Mouse (Mus musculus) C2C12 (cell line): ENCODE results near the gene Erbb4. TPM values are rescaled to one million over a fixed set of nuclear protein-coding genes. Genes with fewer than 3 reads are reported as not detected.

Source experiments
- H3K27me3 ChIP-seq: one replicate; pipeline ENCODE4 v1.6.1; 2011; ENCODE audit not compliant: control insufficient read depth, insufficient read depth, insufficient read length
- H3K36me3 ChIP-seq: one replicate; pipeline ENCODE4 v1.6.1; 2011; ENCODE audit not compliant: control insufficient read depth, insufficient read depth
- H3K4me3 ChIP-seq: one replicate; pipeline ENCODE4 v1.5.1; 2011; ENCODE audit warnings: mild to moderate bottlenecking, control low read depth; ENCODE audit not compliant: poor library complexity, insufficient read depth, severe bottlenecking
- H3K79me2 ChIP-seq: one replicate; pipeline ENCODE4 v1.6.1; 2011; ENCODE audit not compliant: control insufficient read depth, insufficient read depth
- H3K79me3 ChIP-seq: one replicate; pipeline ENCODE4 v1.6.1; 2011; ENCODE audit warnings: low read depth, control low read depth
- H3ac ChIP-seq: one replicate; pipeline ENCODE3; 2011; ENCODE audit warnings: low read depth; ENCODE audit not compliant: control insufficient read depth, insufficient read length
- CEBPB ChIP-seq: IDR thresholded peaks from one replicate; pipeline ENCODE4 v1.6.1; 2011; ENCODE audit warnings: low read depth, mild to moderate bottlenecking, control low read depth, moderate library complexity
- CTCF ChIP-seq: IDR thresholded peaks from one replicate; pipeline ENCODE4 v1.5.1; 2011; ENCODE audit not compliant: control insufficient read depth, insufficient read depth, insufficient read length
- FOSL1 ChIP-seq: IDR thresholded peaks from one replicate; pipeline ENCODE4 v1.8.0; 2011; ENCODE audit warnings: mild to moderate bottlenecking, low read length; ENCODE audit not compliant: poor library complexity, insufficient read depth, severe bottlenecking
- MAX ChIP-seq: IDR thresholded peaks from one replicate; pipeline ENCODE4 v1.6.1; 2011; ENCODE audit warnings: mild to moderate bottlenecking, control low read depth
- MYOD1 ChIP-seq: IDR thresholded peaks from one replicate; pipeline ENCODE4 v1.6.1; 2011; ENCODE audit warnings: low read depth; ENCODE audit not compliant: control insufficient read depth, insufficient read length
- MYOG ChIP-seq: IDR thresholded peaks from one replicate; pipeline ENCODE4 v1.6.1; 2011; ENCODE audit not compliant: control insufficient read depth, insufficient read length; ENCODE audit errors: extremely low read depth
- USF1 ChIP-seq: IDR thresholded peaks from one replicate; pipeline ENCODE4 v1.6.1; 2011; ENCODE audit warnings: low read depth, mild to moderate bottlenecking, control low read depth, moderate library complexity
- polyA plus RNA-seq: library from polyadenylated mRNA; unstranded; fragments of >200 nt; fragmentation: generic; extraction: Trizol; gene quantifications from one replicate; pipeline ENCODE4 v1.2.1, GENCODE M21; 2012; ENCODE audit warnings: missing spikeins

Erbb4 gene
- polyA plus RNA-seq, 1 experiment: not detected

- no peak for TF ChIP-seq MYOG
- H3K36me3 ChIP-seq: no peaks in the 10 kb centered on the region
- H3K27me3 ChIP-seq: no peaks in the 10 kb centered on the region
- no peaks in the 10 kb centered on the region for H3K79me2 ChIP-seq
- H3K4me3 ChIP-seq: no peak overlapping the region
- H3ac ChIP-seq: no peak overlapping the region
- no peaks in the 10 kb centered on the region for H3K79me3 ChIP-seq
Observed at GRCm38 (mm10) chr1:68275819-68276218, 832.0 kb downstream of the Erbb4 start.

- no peaks in the 10 kb centered on the region for H3K79me3 ChIP-seq
- H3K4me3 ChIP-seq: no peak overlapping the region
- no peak overlapping the region for H3ac ChIP-seq
- H3K27me3 ChIP-seq: no peaks in the 10 kb centered on the region
- no peaks in the 10 kb centered on the region for H3K36me3 ChIP-seq
- TF ChIP-seq USF1: no peak
- TF ChIP-seq MYOD1: no peak
- TF ChIP-seq MYOG: no peak
- TF ChIP-seq FOSL1: no peak
- TF ChIP-seq MAX: no peak
- TF ChIP-seq CTCF: no peak
- no peak for TF ChIP-seq CEBPB
- no peaks in the 10 kb centered on the region for H3K79me2 ChIP-seq
Observed at GRCm38 (mm10) chr1:68178580-68178979, 929.3 kb downstream of the Erbb4 start.

- Histone ChIP-seq H3ac (no peak overlapping the region), H3K27me3 (no peaks in the 10 kb centered on the region), H3K4me3 (no peak overlapping the region), H3K79me3 (no peaks in the 10 kb centered on the region), H3K79me2 (no peaks in the 10 kb centered on the region), H3K36me3 (no peaks in the 10 kb centered on the region)
- TF ChIP-seq MYOD1 (no peak), CEBPB (no peak), USF1 (no peak), FOSL1 (no peak), MYOG (no peak), MAX (no peak), CTCF (no peak)
Observed at GRCm38 (mm10) chr1:68155253-68155652, 952.6 kb downstream of the Erbb4 start.

GRCm38 (mm10) chr1:68150572-68150971 lies 957.3 kb downstream of the Erbb4 start:
- Histone ChIP-seq H3K4me3 (no peak overlapping the region), H3K36me3 (no peaks in the 10 kb centered on the region), H3K79me3 (no peaks in the 10 kb centered on the region), H3ac (no peak overlapping the region), H3K27me3 (no peaks in the 10 kb centered on the region), H3K79me2 (no peaks in the 10 kb centered on the region)
- TF ChIP-seq FOSL1 (no peak), USF1 (no peak), CTCF (no peak), CEBPB (no peak), MAX (no peak), MYOD1 (no peak), MYOG (no peak)

GRCm38 (mm10) chr1:68142562-68143350 lies 965.1 kb downstream of the Erbb4 start:
- TF ChIP-seq USF1 (no peak), MYOG (no peak), MAX (no peak), MYOD1 (no peak), FOSL1 (no peak), CEBPB (no peak), CTCF (no peak)
- Histone ChIP-seq H3K79me2 (no peaks in the 10 kb centered on the region), H3K27me3 (no peaks in the 10 kb centered on the region), H3ac (no peak overlapping the region), H3K36me3 (no peaks in the 10 kb centered on the region), H3K4me3 (no peak overlapping the region), H3K79me3 (no peaks in the 10 kb centered on the region)

GRCm38 (mm10) chr1:68134943-68135342 lies 972.9 kb downstream of the Erbb4 start:
- TF ChIP-seq USF1 (no peak), MYOD1 (no peak), FOSL1 (no peak), MYOG (no peak), CTCF (no peak), MAX (no peak), CEBPB (no peak)
- H3ac ChIP-seq: no peak overlapping the region
- no peaks in the 10 kb centered on the region for H3K36me3 ChIP-seq

More at GRCm38 (mm10) chr1:68134943-68135342, 972.9 kb downstream of the Erbb4 start:
- Histone ChIP-seq H3K79me2 (no peaks in the 10 kb centered on the region), H3K79me3 (no peaks in the 10 kb centered on the region), H3K4me3 (no peak overlapping the region), H3K27me3 (no peaks in the 10 kb centered on the region)
